Mouse (Mus musculus) granulocyte monocyte progenitor cell, adult 5-6 weeks (primary cell): ENCODE data around the gene Frem1. TPM values are rescaled to one million over a fixed set of nuclear protein-coding genes. Genes with fewer than 3 reads are reported as not detected.

Experiments
- total RNA-seq, 2 experiments: library from RNA; stranded (forward) in 1 of 2; stranded (reverse) in 1 of 2; fragments of 200-712, 200-1000 nt in 1 of 2; fragments of >200 nt in 1 of 2; fragmentation: Nextera tagmentation in 1 of 2; gene quantifications; 2 replicates each; pipeline ENCODE4 v1.2.3; 2014 to 2017

Frem1 gene
- total RNA-seq, 2 experiments from 2014 or later: not detected

Other genes starting within 250 kb of the Frem1 start
- gene Zdhhc21, start 192.4 kb downstream of the Frem1 start, total RNA-seq (2014; fragmentation: Nextera tagmentation): 28.0 and 37.5 TPM in 2 replicates
- 19.8 and 24.5 TPM in 2 replicates for gene Zdhhc21, start 192.4 kb downstream of the Frem1 start, total RNA-seq (2017)
- not detected in 2 replicates for gene Cer1, start 167.2 kb downstream of the Frem1 start, total RNA-seq (2014; fragmentation: Nextera tagmentation)
- not detected in 2 replicates for gene Cer1, start 167.2 kb downstream of the Frem1 start, total RNA-seq (2017)